Mouse (Mus musculus) B cell, adult 2 months (primary cell): ENCODE results near the gene Tnip1.
"Not testable (repeated sequence)": the region's sequence is repeated elsewhere in the genome, so short reads cannot be mapped to it uniquely, and the experiment has no call there.

Experiments used
- DNase-seq, 2 experiments: peaks; one replicate each; pipeline ENCODE4 v3.0.0; 2022

The Tnip1 gene

GRCm38 (mm10) chr11:54972049-54972723 lies 9.5 kb upstream of the Tnip1 start:
- peak; percentile 56 to 65 for DNase-seq

DNA sequence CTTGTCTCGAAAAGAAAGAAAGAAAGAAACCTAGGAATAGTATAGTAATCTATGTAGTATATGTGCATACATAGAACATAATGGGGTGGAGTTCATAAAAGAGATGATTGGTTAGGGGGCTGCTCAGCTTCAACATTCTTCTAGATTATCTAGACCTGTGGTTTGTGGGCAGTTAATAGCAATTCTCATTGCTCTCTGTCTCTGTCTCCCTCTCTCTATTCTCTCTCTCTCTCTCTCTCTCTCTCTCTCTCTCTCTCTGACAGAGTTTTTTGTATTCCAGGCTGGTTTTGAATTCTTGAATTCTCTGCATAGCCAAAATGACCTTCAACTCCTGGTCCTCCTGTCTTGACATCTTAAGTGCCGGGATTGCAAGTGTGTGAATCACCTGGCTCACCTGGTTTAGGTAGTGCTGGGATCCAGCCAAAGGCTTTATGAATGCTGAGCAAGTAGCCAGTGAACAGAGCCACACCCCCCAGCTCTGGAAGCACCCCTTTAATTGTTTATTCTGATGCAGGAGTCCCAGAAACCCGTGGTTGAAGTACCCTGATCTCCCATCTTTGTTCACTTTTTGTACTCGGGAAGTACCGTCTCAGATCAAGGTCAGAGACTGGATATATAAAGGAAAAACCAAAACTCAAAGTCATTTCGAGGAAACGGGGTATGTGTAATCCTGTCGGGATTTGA lies 8.8 kb upstream of the Tnip1 start:
- no peak for DNase-seq

- DNase-seq = no peak
Observed at GRCm38 (mm10) chr11:54965234-54965633, 2.5 kb upstream of the Tnip1 start.

DNA sequence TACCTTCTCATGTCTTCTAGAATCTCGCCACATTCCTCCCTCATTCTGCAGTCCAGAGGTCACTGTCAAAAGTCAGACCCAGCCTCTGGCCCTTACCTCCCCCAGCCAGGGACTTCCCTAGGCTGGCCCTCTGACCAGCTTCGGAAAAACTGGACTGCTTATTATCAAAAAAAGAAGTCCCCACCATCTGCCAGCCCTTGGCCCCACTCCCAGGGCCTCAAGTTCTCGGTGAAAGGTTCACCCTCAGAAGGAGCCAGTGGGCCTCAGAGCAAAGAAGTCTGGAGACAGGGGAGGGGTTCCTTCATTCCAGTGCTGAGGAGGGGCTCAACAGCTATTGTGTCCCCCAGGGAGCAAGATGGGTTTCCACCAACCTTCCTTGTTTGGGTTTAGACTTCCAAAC lies 796 bp downstream of the Tnip1 start:
- no peak for DNase-seq

GRCm38 (mm10) chr11:54961164-54961850 lies 1.4 kb downstream of the Tnip1 start:
- DNase-seq = no peak

DNA sequence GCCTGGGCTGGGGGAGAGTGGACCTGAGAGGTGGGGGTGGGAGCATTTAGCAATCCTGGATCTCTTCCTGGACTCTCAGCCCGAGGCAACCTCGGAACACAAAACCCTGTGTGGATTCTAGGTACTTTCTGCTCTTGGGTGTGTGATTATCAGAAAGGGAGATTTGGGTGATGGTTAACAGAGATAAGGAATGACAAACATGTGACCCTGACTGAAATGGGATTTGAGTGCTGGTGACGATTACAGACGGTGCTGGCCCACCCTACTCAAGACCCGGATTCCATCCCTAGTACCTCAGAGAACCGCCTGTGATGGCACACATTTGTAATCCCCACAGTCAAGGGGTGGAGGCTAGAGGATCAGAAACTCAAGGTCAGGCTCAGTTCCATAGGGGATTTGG lies 2.5 kb downstream of the Tnip1 start:
- DNase-seq = no peak

GRCm38 (mm10) chr11:54958571-54959073 lies 4.1 kb downstream of the Tnip1 start:
- DNase-seq = peak; percentile 64 to 65

DNA sequence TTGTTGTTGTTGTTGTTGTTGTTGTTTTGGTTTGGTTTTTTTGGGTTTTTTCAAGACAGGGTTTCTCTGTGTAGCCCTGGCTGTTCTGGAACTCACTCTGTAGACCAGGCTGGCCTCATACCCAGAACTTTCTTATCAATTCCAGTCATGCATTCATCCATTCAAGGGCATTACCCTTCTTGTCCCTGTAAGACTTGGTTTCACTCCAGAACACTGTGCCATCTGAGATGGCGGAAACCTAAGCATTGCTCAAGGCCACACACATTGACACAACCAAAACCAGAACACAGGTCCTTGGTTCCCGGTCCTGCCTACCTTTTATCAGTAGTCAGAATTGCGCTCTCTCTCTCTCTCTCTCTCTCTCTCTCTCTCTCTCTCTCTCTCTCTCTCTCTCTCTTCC lies 5.0 kb downstream of the Tnip1 start:
- DNase-seq = not testable (repeated sequence)

DNA sequence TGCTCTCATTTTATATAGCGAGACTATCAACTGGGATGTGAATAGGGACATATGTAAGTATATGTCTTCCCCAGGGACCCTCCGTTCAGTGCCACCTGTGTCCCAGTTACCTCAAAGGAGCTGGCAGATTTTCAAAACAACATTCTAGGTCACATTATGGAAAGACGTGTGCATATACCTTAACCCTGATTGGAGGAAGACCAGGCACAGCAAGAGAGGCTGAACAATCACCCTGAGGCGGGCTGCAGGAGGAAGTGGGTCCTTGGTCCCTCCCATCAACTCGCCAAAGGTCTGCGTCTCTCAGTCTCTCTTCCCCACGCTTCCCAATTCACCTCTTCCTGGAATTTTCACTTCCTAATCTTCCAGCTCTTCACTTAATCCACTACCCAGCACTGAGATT lies 5.8 kb downstream of the Tnip1 start:
- DNase-seq = peak; percentile 52 to 62

GRCm38 (mm10) chr11:54955735-54956480 lies 6.8 kb downstream of the Tnip1 start:
- peak; percentile 99 to 100 for DNase-seq

GRCm38 (mm10) chr11:54955400-54955734 lies 7.3 kb downstream of the Tnip1 start:
- not testable (repeated sequence) for DNase-seq

DNA sequence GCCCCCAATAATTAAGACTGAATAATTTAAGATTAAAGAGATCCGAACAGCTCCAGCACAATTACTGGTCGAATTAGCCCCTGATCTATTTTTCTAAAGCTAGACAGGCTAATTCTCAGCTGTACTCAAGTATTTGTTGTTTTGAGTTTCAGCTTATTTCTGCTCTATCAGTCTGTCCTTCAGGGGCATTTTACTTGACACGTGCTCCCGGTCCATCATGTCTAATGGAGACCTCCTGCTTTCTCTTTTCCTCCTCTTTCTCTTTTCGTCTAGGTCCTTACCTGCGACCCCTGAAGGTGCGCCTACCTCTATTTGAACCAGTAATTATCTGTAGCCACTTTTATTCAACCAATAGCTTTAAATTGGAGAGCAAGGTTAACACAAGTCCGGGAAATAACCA lies 8.0 kb downstream of the Tnip1 start:
- DNase-seq = no peak

- no peak for DNase-seq
Observed at GRCm38 (mm10) chr11:54953993-54954446, 8.7 kb downstream of the Tnip1 start.

DNA sequence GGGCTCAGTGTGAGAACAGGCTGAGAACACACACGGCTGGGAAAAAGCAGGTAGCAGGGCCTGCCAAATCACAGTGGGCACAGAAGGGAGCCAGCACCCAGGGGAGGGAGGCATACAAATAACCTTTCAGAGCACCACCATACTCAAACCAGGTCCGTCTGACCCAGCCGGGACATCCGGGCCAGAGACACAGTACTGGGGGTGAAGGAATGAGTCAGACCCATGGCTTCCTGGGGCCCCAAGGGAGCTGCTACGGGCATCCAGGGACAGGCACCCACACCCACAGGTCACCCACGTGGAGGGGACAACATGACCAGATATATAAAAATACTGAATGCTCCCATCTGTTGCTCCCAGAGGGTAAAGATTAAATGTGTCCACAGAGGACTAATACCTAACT lies 10.1 kb downstream of the Tnip1 start:
- no peak for DNase-seq

DNA sequence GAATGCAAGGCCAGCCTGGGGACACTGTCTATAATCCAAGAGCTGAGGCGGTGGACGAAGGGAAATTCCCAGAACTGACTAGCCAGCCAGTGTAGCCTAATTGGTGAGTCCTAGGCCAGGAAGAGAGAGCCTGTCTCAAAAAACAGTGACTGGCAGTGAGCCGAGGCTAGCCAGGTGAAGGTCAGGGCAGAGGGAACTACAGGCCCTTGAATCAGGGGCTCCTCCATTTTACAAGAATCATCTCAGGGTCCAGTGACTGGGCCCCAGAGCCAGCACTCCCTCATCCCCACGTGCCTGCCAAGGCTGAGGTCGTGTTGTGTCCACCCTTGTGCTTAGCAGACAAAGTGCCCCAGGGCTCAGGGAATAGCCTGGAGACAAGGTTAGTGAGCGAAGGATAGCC lies 12.0 kb downstream of the Tnip1 start:
- DNase-seq = no peak

- DNase-seq = no peak
Observed at GRCm38 (mm10) chr11:54949717-54950116, 13.0 kb downstream of the Tnip1 start.

GRCm38 (mm10) chr11:54944702-54945101 lies 18.0 kb downstream of the Tnip1 start:
- no peak for DNase-seq

GRCm38 (mm10) chr11:54940056-54940455 lies 22.7 kb downstream of the Tnip1 start:
- DNase-seq = no peak

- DNase-seq = no peak
Observed at GRCm38 (mm10) chr11:54939501-54939900, 23.2 kb downstream of the Tnip1 start.

- DNase-seq = no peak
Observed at GRCm38 (mm10) chr11:54936771-54937140, 26.0 kb downstream of the Tnip1 start.

DNA sequence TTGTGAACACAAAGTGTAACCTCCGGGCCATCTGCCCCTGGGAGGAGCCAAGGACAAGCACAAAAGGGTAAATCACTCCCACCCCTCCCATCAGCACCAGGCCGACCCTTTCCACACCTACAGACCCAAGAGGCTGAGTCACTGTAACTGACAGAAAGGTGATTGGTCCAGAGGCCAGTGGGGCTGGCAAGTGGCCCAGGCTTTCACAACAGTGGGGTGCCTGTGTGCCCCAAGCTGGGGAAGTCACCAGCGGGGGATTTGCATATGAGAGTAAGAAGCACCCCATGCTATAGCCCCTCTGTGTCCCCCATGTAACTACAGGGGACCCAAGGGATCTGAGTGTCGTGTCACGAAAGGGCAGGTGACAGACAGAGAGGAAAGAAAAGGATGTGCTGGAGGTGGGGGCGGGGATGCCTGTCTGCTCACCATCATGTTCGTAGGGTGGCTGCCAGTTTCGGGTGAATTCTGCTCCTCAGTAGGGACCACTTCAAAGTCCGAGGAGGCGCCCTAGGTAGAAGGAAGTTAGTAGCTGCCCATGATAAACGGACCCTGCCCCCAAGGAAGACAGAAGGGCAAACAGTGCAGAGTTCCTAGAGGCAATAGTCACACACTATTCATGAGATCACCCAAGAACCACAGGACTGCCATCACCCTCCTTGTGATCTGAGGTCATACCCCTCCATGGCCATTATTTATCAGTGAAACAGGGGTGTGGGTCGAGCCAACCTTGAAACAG lies 26.5 kb downstream of the Tnip1 start:
- peak; percentile 23 to 41 for DNase-seq

DNA sequence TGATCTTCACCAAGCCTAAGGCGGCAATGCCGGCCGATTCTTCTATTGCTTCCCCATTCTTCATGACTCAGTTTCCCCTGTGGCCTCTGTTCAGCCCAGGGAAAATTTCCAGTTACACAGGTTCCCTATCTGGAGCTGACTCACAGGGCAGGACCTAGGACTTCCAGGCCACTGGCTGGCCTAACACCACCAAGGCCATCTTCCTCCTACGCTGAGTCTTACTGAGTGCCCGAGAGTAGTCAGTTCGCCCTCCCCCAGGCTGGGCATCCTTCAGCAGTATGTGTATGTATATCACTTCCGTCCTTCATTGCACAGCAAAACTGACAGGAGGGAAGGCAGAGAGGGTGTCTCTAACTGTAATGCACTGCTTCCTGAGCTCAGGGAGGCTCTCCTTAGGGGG lies 28.5 kb downstream of the Tnip1 start:
- no peak for DNase-seq

DNA sequence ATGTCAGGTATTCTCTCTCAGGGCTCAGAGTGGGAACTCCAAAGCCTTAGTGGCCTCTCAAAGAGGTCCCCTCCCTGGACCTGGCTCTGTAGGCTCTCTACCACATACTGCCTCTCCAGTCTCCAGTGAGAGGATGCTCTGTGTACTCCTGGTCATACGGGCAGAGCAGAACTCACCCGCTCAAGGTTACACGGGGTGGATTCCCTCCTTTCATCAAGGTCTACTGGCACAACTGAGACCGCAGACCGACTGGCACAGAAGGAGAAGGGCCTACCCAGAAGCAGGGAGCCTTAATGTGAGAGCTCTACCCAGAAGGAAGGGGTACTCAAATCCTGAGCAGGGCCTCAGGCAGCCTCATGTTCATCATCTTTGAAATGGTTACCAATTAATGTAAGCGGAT lies 30.2 kb downstream of the Tnip1 start:
- no peak for DNase-seq
